Mouse (Mus musculus) hindlimb bud, embryonic 11.5 days (tissue): ENCODE results near the gene Rnf31.

Experiments
- DNase-seq: peaks from one replicate; pipeline ENCODE4 v3.0.0-alpha.2; 2012; ENCODE audit warnings: low read depth, low spot score; ENCODE audit errors: extremely low spot score

The Rnf31 gene

GRCm38 (mm10) chr14:55643060-55643907 lies 51.8 kb downstream of the Rnf31 start, which contains the start of gene Tm9sf1:
Tm9sf1 (minus strand) TSS chr14:55643806.
- no peak for DNase-seq

- no peak for DNase-seq
These were observed 52.9 kb downstream of the Rnf31 start for GRCm38 (mm10) chr14:55644261-55644888.

- DNase-seq: no peak
These were observed 58.4 kb downstream of the Rnf31 start, which contains the start of gene Tssk4 for GRCm38 (mm10) chr14:55649884-55650283. Tssk4 (plus strand) TSS chr14:55650184.

GRCm38 (mm10) chr14:55651528-55651927 lies 60.0 kb downstream of the Rnf31 start:
- no peak for DNase-seq
